Mouse (Mus musculus) embryonic facial prominence, embryonic 11.5 days (tissue): ENCODE data around the gene Aktip. TPM values are rescaled to one million over a fixed set of nuclear protein-coding genes. Genes with fewer than 3 reads are reported as not detected.

Experiments used
- ATAC-seq: fragments of 200-750 bp; cut with Nextera tagmentation; replicated peaks from 2 replicates; pipeline ENCODE4 v1.8.0; 2017; ENCODE audit warnings: low read depth; ENCODE audit not compliant: insufficient number of reproducible peaks, low FRiP score, low TSS enrichment
- DNase-seq: peaks from one replicate; pipeline ENCODE4 v3.0.0-alpha.2; 2015; ENCODE audit warnings: low spot score
- H3K27ac ChIP-seq: fragments of 300-500 bp; sonication (generic); replicated peaks from 2 replicates; pipeline ENCODE4 v1.5.1; 2014; ENCODE audit warnings: mild to moderate bottlenecking, low read depth, low read length, control low read depth
- H3K27me3 ChIP-seq: fragments of 300-500 bp; sonication (generic); 2 replicates; pipeline ENCODE4 v1.6.1; 2014; ENCODE audit warnings: mild to moderate bottlenecking, low read length, moderate library complexity, mixed read lengths; ENCODE audit not compliant: control insufficient read depth, insufficient read depth
- H3K36me3 ChIP-seq: fragments of 300-500 bp; sonication (generic); replicated peaks from 2 replicates; pipeline ENCODE4 v1.6.1; 2014; ENCODE audit warnings: low read depth, mild to moderate bottlenecking, low read length, moderate library complexity, mixed read lengths; ENCODE audit not compliant: control insufficient read depth, insufficient read depth
- H3K4me1 ChIP-seq: fragments of 300-500 bp; sonication (generic); 2 replicates; pipeline ENCODE4 v1.6.1; 2014; ENCODE audit warnings: low read length, mixed read lengths; ENCODE audit not compliant: control insufficient read depth, insufficient read depth
- H3K4me2 ChIP-seq: fragments of 300-500 bp; sonication (generic); 2 replicates; pipeline ENCODE4 v1.6.1; 2014; ENCODE audit warnings: low read depth, mild to moderate bottlenecking, control low read depth, low read length, moderate library complexity
- H3K4me3 ChIP-seq: fragments of 300-500 bp; sonication (generic); 2 replicates; pipeline ENCODE4 v1.5.1; 2014; ENCODE audit warnings: low read depth, low read length, control low read depth
- H3K9ac ChIP-seq: fragments of 300-500 bp; sonication (generic); replicated peaks from 2 replicates; pipeline ENCODE4 v1.6.1; 2014; ENCODE audit warnings: mild to moderate bottlenecking, control low read depth, low read length
- H3K9me3 ChIP-seq: fragments of 300-500 bp; sonication (generic); replicated peaks from 2 replicates; pipeline ENCODE4 v1.6.1; 2016; ENCODE audit warnings: mild to moderate bottlenecking, low read length, inconsistent platforms, mixed read lengths; ENCODE audit not compliant: control insufficient read depth
- WGBS: fragments of 180-500 bp; shearing (Covaris S2); extraction: QIAGEN DNeasy Blood & Tissue Kit; methylation state at CpG from one replicate; pipeline ENCODE4 v1.1.7; 2014; 5-methylcytosine and 5-hydroxymethylcytosine counted together
- polyA plus RNA-seq: library from polyadenylated mRNA; unstranded; fragments of >200 nt; fragmentation: Nextera tagmentation; extraction: Ambion mirVana; gene quantifications from 2 replicates; pipeline ENCODE4 v1.2.1, GENCODE M21; 2014

Aktip gene
- polyA plus RNA-seq, 1 experiment from 2014 or later: 64.9 TPM

DNA sequence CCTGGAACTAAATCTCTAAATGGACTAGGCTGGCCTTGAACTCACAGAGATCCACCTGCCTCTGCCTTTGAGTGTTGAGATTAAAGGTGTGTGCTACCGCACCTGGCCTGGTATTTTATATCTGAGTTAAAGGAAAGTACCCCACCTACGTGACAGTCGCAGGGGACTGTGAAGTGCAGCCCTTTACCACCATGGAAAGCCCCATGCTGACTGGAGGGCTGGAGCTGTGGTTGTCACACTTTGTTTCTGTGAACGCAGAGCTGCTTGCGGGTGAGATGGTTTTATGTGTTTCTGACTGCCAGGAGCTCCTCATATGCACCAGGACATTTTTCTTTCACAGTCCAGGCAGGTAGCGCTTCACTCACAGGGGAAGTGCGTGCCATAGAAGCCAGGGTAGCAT, 111.3 kb downstream of the Aktip start:
- WGBS: 97% methylated on average over 7 of the region's 7 CpGs
- Histone ChIP-seq H3K4me3 (no peak overlapping the region), H3K4me2 (no peak overlapping the region), H3K9ac (no peak overlapping the region), H3K9me3 (no peaks in the 10 kb centered on the region), H3K4me1 (no peaks in the 10 kb centered on the region), H3K27me3 (no peaks in the 10 kb centered on the region), H3K27ac (no peak overlapping the region), H3K36me3 (no peaks in the 10 kb centered on the region)
- DNase-seq (no peak), ATAC-seq (no peak)

DNA sequence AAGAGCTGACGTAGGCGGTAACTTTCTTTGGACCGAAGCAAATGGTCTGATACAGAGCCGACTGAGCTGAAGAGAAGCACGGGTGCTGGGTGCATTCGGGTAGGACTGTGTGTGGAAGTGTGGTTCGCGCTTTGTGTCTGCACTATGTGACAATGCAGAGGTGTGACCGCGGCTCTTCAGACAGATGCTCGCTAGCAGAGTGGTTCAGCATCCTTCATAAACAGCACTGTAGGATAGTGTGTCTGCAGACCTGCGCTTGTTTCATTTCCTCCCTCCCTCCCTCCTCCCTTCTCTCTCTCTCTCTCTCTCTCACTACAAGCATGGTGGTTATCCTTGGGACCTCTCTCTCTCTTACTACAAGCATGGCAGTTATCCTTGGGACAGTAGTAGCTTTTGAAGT, 117.3 kb downstream of the Aktip start:
- DNase-seq: no peak
- H3K36me3 ChIP-seq: no peaks in the 10 kb centered on the region
- H3K9me3 ChIP-seq: no peaks in the 10 kb centered on the region
- no peak overlapping the region for H3K27ac ChIP-seq
- no peak overlapping the region for H3K4me3 ChIP-seq
- 91% methylated on average over 12 of the region's 12 CpGs for WGBS
- H3K9ac ChIP-seq: no peak overlapping the region
- ATAC-seq: no peak
- no peaks in the 10 kb centered on the region for H3K27me3 ChIP-seq
- H3K4me2 ChIP-seq: no peak overlapping the region
- H3K4me1 ChIP-seq: no peaks in the 10 kb centered on the region

DNA sequence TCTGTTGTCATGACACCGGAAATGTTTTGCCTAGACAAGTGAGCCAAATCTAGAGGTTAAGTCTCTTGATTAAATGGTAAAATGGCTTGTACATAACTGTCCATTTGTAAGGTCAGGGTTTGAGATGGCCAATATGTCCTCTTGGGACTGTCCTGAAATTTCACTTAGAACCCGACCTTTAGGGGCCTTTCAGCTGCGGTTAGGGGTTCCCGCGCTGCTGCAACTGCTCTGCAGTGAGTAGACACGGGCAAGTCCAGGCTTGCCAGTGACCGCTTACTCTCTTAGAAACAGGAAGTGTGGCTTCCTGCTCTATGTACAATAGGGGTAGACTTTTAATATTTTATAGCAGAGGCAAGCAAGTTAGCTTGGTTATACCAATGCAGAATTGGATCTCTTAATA, 117.9 kb downstream of the Aktip start:
- ATAC-seq (no peak), DNase-seq (no peak)
- Histone ChIP-seq H3K4me1 (no peaks in the 10 kb centered on the region), H3K9ac (no peak overlapping the region), H3K4me2 (no peak overlapping the region), H3K9me3 (no peaks in the 10 kb centered on the region), H3K27ac (no peak overlapping the region), H3K4me3 (no peak overlapping the region), H3K27me3 (no peaks in the 10 kb centered on the region), H3K36me3 (no peaks in the 10 kb centered on the region)
- 78% methylated on average over 7 of the region's 7 CpGs for WGBS

DNA sequence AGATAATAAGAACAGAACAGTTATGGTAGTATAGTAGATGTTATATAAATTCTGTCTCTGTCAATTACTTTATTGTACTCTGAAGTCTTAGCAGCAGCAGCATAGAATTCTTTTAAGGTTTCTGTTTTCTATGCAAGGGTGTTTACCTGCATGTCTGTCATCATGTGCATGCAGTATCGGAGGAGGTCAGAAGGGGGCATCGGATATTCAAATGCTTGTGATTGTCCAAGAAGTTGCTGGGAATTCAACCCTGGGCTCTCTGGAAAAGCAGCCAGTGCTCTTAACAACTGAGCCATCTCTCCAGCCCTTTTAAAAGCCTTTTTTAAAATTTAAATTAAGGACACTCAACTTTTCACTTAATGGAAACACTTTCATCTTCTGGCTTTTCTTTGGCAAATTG, 120.1 kb downstream of the Aktip start:
- 95% methylated on average over 2 of the region's 2 CpGs for WGBS
- H3K9me3 ChIP-seq: no peaks in the 10 kb centered on the region
- no peak overlapping the region for H3K27ac ChIP-seq
- H3K9ac ChIP-seq: no peak overlapping the region
- no peaks in the 10 kb centered on the region for H3K4me1 ChIP-seq
- H3K36me3 ChIP-seq: no peaks in the 10 kb centered on the region
- H3K27me3 ChIP-seq: no peaks in the 10 kb centered on the region
- DNase-seq (no peak), ATAC-seq (no peak)
- no peak overlapping the region for H3K4me2 ChIP-seq
- H3K4me3 ChIP-seq: no peak overlapping the region

DNA sequence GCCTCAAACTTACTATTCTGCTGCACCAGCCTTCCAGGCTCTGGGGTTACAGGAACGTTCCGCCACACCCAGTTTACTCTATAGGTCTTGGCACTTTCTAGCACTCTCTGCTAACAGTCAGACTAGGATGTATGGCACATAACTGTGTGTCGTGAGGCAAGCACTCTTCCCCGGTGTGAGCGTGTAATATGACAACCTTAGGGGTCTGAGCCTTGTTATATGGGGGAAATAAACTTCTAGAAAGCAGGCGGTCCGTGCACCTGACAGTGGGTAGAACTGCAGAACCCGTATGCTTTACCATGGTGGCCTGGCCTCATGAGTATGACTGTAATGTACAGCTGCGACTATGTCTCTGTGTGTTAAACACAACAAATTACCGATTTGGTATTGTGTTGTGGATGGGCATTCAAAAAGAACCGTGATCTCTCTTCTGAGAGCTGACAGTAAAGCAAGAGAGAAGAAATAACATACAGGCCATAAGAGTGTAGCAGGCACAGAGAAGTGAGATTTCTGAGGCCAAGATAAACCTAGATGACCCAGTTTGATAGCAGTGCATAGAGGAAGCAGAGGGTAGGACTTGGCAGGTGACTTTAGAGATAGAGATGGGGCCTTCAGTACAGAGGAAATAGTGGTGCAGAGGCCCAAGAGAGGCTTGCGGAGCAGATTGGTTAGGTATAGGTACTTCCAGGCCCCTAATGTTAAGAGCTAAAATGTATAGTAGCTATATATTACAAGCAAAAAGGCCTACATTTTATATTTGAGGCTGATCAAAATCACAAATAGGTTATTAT, 122.5 kb downstream of the Aktip start:
- Histone ChIP-seq H3K27ac (no peak overlapping the region), H3K36me3 (no peaks in the 10 kb centered on the region), H3K4me1 (no peaks in the 10 kb centered on the region), H3K9me3 (no peaks in the 10 kb centered on the region), H3K27me3 (no peaks in the 10 kb centered on the region), H3K4me3 (no peak overlapping the region), H3K4me2 (no peak overlapping the region), H3K9ac (no peak overlapping the region)
- WGBS: 91% methylated on average over 12 of the region's 12 CpGs
- DNase-seq: no peak
- ATAC-seq: no peak

DNA sequence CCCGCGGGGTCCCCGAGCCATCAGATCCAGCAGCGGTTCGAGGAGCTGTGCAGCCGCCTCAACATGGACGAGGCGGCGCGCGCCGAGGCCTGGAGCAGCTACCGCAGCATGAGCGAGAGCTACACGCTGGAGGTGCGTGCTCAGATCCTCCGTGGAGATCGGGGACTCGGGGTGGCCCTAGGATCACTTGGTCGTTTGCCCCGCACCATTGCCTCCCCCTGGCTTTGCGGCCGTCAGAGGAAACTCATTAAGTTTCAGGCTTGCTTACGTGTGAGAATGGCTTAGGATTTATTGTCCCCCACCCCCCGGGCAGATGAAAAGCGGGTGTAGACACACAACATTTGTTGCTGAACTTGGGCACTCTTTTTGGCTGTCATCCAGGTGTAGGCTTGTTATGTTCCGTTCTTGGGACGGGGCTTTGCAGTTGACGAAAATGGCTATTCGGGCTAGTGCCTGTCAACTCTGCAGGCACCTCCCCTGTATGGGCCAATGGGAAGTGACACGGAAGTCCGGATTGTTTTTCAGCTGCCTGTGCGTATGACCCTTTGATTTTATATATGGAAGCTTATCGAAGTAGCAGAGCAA, 129.4 kb downstream of the Aktip start:
- Histone ChIP-seq H3K4me2 (peak overlapping the region; percentile 60), H3K27ac (peak overlapping the region; percentile 70), H3K9me3 (no peaks in the 10 kb centered on the region), H3K27me3 (no peaks in the 10 kb centered on the region), H3K36me3 (no peaks in the 10 kb centered on the region), H3K4me3 (peak overlapping the region; percentile 90), H3K9ac (peak overlapping the region; percentile 83), H3K4me1 (no peaks in the 10 kb centered on the region)
- DNase-seq (peak; percentile 77), ATAC-seq (peak; percentile 74)
- under 1% methylated on average over 34 of the region's 34 CpGs for WGBS

DNA sequence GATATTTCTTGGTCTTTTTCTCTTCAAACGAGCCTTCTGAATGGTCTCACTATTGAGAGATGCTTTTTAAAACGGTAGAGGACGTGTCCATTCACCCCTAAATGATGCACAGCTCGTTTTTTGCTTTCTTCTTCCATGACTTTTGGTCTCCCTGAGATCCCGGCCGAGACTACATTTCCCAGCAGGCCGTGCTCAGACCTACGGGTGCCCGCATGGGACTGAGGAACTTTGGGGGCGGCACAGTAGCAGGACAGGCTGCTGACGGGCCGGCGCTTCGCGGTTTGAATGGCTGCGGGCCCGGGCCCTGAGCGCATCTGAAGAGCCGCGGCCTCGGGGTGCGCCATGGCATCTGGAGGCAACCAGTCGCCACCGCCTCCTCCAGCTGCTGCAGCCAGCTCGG, 129.9 kb downstream of the Aktip start, which contains the start of gene Rbl2:
TSS of gene Rbl2 (plus strand) at position 224 of the 400 bp plus-strand sequence.
- H3K4me2 ChIP-seq: peak within 1 kb of the TSS; percentile 60
- H3K36me3 ChIP-seq: no peaks in the 10 kb centered on the region
- H3K4me3 ChIP-seq: peak within 1 kb of the TSS; percentile 90
- peak within 1 kb of the TSS; percentile 70 for H3K27ac ChIP-seq
- ATAC-seq (peak; percentile 96), DNase-seq (peak; percentile 97)
- H3K27me3 ChIP-seq: no peaks in the 10 kb centered on the region
- H3K9me3 ChIP-seq: no peaks in the 10 kb centered on the region
- under 1% methylated on average over 25 of the region's 25 CpGs for WGBS
- no peaks in the 10 kb centered on the region for H3K4me1 ChIP-seq
- peak within 1 kb of the TSS; percentile 83 for H3K9ac ChIP-seq

DNA sequence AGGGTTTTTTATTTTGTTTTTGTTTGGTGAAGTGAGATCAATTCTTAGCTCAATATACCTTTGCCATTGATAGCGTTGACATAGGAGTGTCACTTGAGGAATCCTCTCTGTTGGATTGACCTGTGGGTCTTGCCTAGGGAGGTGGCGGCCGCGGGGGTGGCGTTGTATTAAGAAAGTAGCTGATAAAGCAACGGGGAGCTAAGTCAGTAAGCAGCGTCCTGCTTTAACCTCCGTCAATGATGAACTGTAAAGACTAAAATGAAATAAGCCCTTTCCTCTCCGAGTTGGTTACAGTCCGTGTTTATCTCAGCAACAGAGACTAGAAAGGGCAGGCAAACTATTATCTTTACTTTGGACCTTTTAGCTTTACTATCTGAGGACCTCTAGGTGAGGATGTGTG, 130.4 kb downstream of the Aktip start:
- no peak overlapping the region for H3K27ac ChIP-seq
- no peak for ATAC-seq
- no peaks in the 10 kb centered on the region for H3K36me3 ChIP-seq
- H3K4me1 ChIP-seq: no peaks in the 10 kb centered on the region
- H3K4me3 ChIP-seq: peak overlapping the region; percentile 90
- no peaks in the 10 kb centered on the region for H3K27me3 ChIP-seq
- peak overlapping the region; percentile 43 for H3K9ac ChIP-seq
- no peaks in the 10 kb centered on the region for H3K9me3 ChIP-seq
- no peak for DNase-seq
- 11% methylated on average over 10 of the region's 10 CpGs for WGBS
- peak overlapping the region; percentile 50 for H3K4me2 ChIP-seq
